Mouse (Mus musculus) MEL (cell line): ENCODE measurements around the gene Gdf1. TPM values are rescaled to one million over a fixed set of nuclear protein-coding genes. Genes with fewer than 3 reads are reported as not detected.

Experiments used
- DNase-seq: peaks from one replicate; pipeline ENCODE4 v3.0.0; 2011; ENCODE audit warnings: low read depth, low spot score
- H3K27ac ChIP-seq: 2 replicates; pipeline ENCODE4 v1.5.1; 2012; ENCODE audit warnings: low read depth, mild to moderate bottlenecking, control low read depth, low read length, moderate library complexity; ENCODE audit not compliant: control insufficient read depth
- H3K27me3 ChIP-seq, 2 experiments: fragments of 150-350 bp in 1 of 2; sonication (generic) in 1 of 2; 2 replicates each; pipeline ENCODE4 v1.6.1; 2012; ENCODE audit warnings: low read length in 2 of 2, mild to moderate bottlenecking in 2 of 2, improper control_type of control experiment in 1 of 2, moderate library complexity in 1 of 2; ENCODE audit not compliant: insufficient read depth in 2 of 2, control insufficient read depth in 1 of 2
- H3K36me3 ChIP-seq, 2 experiments: 2 replicates each; pipeline ENCODE4 v1.6.1; 2012 to 2014; ENCODE audit warnings: low read length in 2 of 2, improper control_type of control experiment in 1 of 2, inconsistent platforms in 1 of 2, mild to moderate bottlenecking in 1 of 2; ENCODE audit not compliant: insufficient read depth in 2 of 2, control insufficient read depth in 1 of 2
- H3K4me1 ChIP-seq, 2 experiments: fragments of 150-350 bp in 1 of 2; sonication (generic) in 1 of 2; 2 replicates each; pipeline ENCODE4 v1.6.1; 2012; ENCODE audit warnings: low read length in 2 of 2, improper control_type of control experiment in 1 of 2, mild to moderate bottlenecking in 1 of 2; ENCODE audit not compliant: insufficient read depth in 2 of 2, control insufficient read depth in 1 of 2
- H3K4me3 ChIP-seq, 2 experiments: fragments of 150-350 bp in 1 of 2; sonication (generic) in 1 of 2; 2 replicates each; pipeline ENCODE4 v1.5.1; 2012; ENCODE audit warnings: low read depth in 2 of 2, low read length in 2 of 2, mild to moderate bottlenecking in 2 of 2, moderate library complexity in 2 of 2, control low read depth in 1 of 2, improper control_type of control experiment in 1 of 2; ENCODE audit not compliant: control insufficient read depth in 1 of 2, insufficient read depth in 1 of 2
- H3K79me2 ChIP-seq: 2 replicates; pipeline ENCODE4 v1.6.1; 2012; ENCODE audit warnings: mild to moderate bottlenecking, low read length, moderate library complexity; ENCODE audit not compliant: control insufficient read depth, poor library complexity, insufficient read depth
- H3K9ac ChIP-seq: 2 replicates; pipeline ENCODE4 v1.6.1; 2012; ENCODE audit warnings: low read depth, mild to moderate bottlenecking, control low read depth, low read length, moderate library complexity; ENCODE audit not compliant: control insufficient read depth, poor library complexity, severe bottlenecking
- H3K9me3 ChIP-seq: fragments of 150-350 bp; sonication (generic); replicated peaks from 2 replicates; pipeline ENCODE4 v1.6.1; 2012; ENCODE audit warnings: mild to moderate bottlenecking, low read length, improper control_type of control experiment, moderate library complexity; ENCODE audit not compliant: insufficient read depth
- CHD1 ChIP-seq: IDR thresholded peaks from 2 replicates; pipeline ENCODE4 v1.6.1; 2012; ENCODE audit warnings: low read depth, mild to moderate bottlenecking, inconsistent platforms, low read length, improper control_type of control experiment
- CHD2 ChIP-seq: IDR thresholded peaks from 2 replicates; pipeline ENCODE4 v1.6.1; 2011; ENCODE audit warnings: low read length, improper control_type of control experiment
- CTCF ChIP-seq, 3 experiments: IDR thresholded peaks in 2 of 3; conservative IDR thresholded peaks in 1 of 3; 2 replicates each; pipeline ENCODE4 v1.5.1; 2011 to 2012; ENCODE audit warnings: low read length in 3 of 3, low read depth in 2 of 3, mild to moderate bottlenecking in 2 of 3, improper control_type of control experiment in 1 of 3, inconsistent platforms in 1 of 3, mixed read lengths in 1 of 3, moderate library complexity in 1 of 3; ENCODE audit not compliant: control insufficient read depth in 1 of 3, insufficient read depth in 1 of 3, poor library complexity in 1 of 3, severe bottlenecking in 1 of 3
- E2F4 ChIP-seq: IDR thresholded peaks from 2 replicates; pipeline ENCODE4 v1.6.1; 2011; ENCODE audit warnings: low read depth, low read length, improper control_type of control experiment, borderline replicate concordance
- EP300 ChIP-seq, 2 experiments: IDR thresholded peaks; 2 replicates each; pipeline ENCODE4 v1.6.1; 2011; ENCODE audit warnings: improper control_type of control experiment in 2 of 2, low read length in 2 of 2, low read depth in 1 of 2, mild to moderate bottlenecking in 1 of 2
- GATA1 ChIP-seq: IDR thresholded peaks from 2 replicates; pipeline ENCODE4 v1.6.1; 2011; ENCODE audit warnings: low read depth, low read length, improper control_type of control experiment
- HCFC1 ChIP-seq: IDR thresholded peaks from 2 replicates; pipeline ENCODE4 v1.6.1; 2012; ENCODE audit warnings: low read depth, mild to moderate bottlenecking, inconsistent platforms, low read length, improper control_type of control experiment, moderate library complexity
- KAT2A ChIP-seq: conservative IDR thresholded peaks from 2 replicates; pipeline ENCODE4 v1.6.1; 2012; ENCODE audit warnings: low read depth, low read length, improper control_type of control experiment, inconsistent platforms
- MAFK ChIP-seq: IDR thresholded peaks from 2 replicates; pipeline ENCODE4 v1.6.1; 2011; ENCODE audit warnings: low read depth, mild to moderate bottlenecking, low read length, improper control_type of control experiment, borderline replicate concordance
- MAX ChIP-seq: IDR thresholded peaks from 2 replicates; pipeline ENCODE4 v1.6.1; 2011; ENCODE audit warnings: low read length, improper control_type of control experiment
- MEF2A ChIP-seq: IDR thresholded peaks from 2 replicates; pipeline ENCODE4 v1.6.1; 2014; ENCODE audit warnings: low read depth, mild to moderate bottlenecking, inconsistent platforms, low read length, improper control_type of control experiment; ENCODE audit not compliant: poor library complexity, insufficient replicate concordance, severe bottlenecking; ENCODE audit errors: extremely low read depth
- MXI1 ChIP-seq: IDR thresholded peaks from 2 replicates; pipeline ENCODE4 v1.6.1; 2011; ENCODE audit warnings: mild to moderate bottlenecking, low read depth, low read length, improper control_type of control experiment
- MYB ChIP-seq: IDR thresholded peaks from 2 replicates; pipeline ENCODE4 v1.6.1; 2011; ENCODE audit warnings: mild to moderate bottlenecking, low read depth, low read length, improper control_type of control experiment
- NELFE ChIP-seq: IDR thresholded peaks from 2 replicates; pipeline ENCODE4 v1.6.1; 2011; ENCODE audit warnings: low read depth, low read length, improper control_type of control experiment
- NRF1 ChIP-seq: IDR thresholded peaks from 2 replicates; pipeline ENCODE4 v1.6.1; 2014; ENCODE audit warnings: low read depth, mild to moderate bottlenecking, inconsistent platforms, low read length, improper control_type of control experiment, moderate library complexity; ENCODE audit not compliant: poor library complexity, insufficient read depth, severe bottlenecking
- POLR2A ChIP-seq, 2 experiments: IDR thresholded peaks; 2 replicates each; pipeline ENCODE4 v1.6.1; 2011 to 2012; ENCODE audit warnings: low read length in 2 of 2, mild to moderate bottlenecking in 2 of 2, control low read depth in 1 of 2, improper control_type of control experiment in 1 of 2, low read depth in 1 of 2, moderate library complexity in 1 of 2; ENCODE audit not compliant: control insufficient read depth in 1 of 2, insufficient read depth in 1 of 2, poor library complexity in 1 of 2
- POLR2AphosphoS2 ChIP-seq: IDR thresholded peaks from 2 replicates; pipeline ENCODE4 v1.6.1; 2011; ENCODE audit warnings: low read length, improper control_type of control experiment
- POLR2AphosphoS5 ChIP-seq: IDR thresholded peaks from 2 replicates; pipeline ENCODE4 v1.6.1; 2012; ENCODE audit warnings: low read depth, borderline replicate concordance, mild to moderate bottlenecking, inconsistent platforms, low read length, moderate library complexity, mixed read lengths
- RAD21 ChIP-seq: IDR thresholded peaks from 2 replicates; pipeline ENCODE4 v1.6.1; 2011; ENCODE audit warnings: mild to moderate bottlenecking, low read depth, low read length, improper control_type of control experiment
- RCOR1 ChIP-seq: IDR thresholded peaks from 2 replicates; pipeline ENCODE4 v1.6.1; 2012; ENCODE audit warnings: low read depth, mild to moderate bottlenecking, inconsistent platforms, low read length, improper control_type of control experiment
- SIN3A ChIP-seq: IDR thresholded peaks from 2 replicates; pipeline ENCODE4 v1.6.1; 2012; ENCODE audit warnings: low read length, improper control_type of control experiment, inconsistent platforms
- SMC3 ChIP-seq: IDR thresholded peaks from 2 replicates; pipeline ENCODE4 v1.6.1; 2011; ENCODE audit warnings: low read depth, low read length, improper control_type of control experiment
- UBTF ChIP-seq: IDR thresholded peaks from 2 replicates; pipeline ENCODE4 v1.6.1; 2012; ENCODE audit warnings: low read depth, mild to moderate bottlenecking, inconsistent platforms, low read length, improper control_type of control experiment, moderate library complexity, borderline replicate concordance; ENCODE audit not compliant: insufficient read depth
- USF2 ChIP-seq, 2 experiments: IDR thresholded peaks; 2 replicates each; pipeline ENCODE4 v1.6.1; 2011 to 2012; ENCODE audit warnings: improper control_type of control experiment in 2 of 2, low read length in 2 of 2, borderline replicate concordance in 1 of 2, inconsistent platforms in 1 of 2, low read depth in 1 of 2, mild to moderate bottlenecking in 1 of 2; ENCODE audit not compliant: insufficient read depth in 1 of 2
- ZNF384 ChIP-seq: IDR thresholded peaks from 2 replicates; pipeline ENCODE4 v1.6.1; 2012; ENCODE audit warnings: low read depth, mild to moderate bottlenecking, inconsistent platforms, low read length, improper control_type of control experiment
- polyA plus RNA-seq, 2 experiments: library from polyadenylated mRNA; stranded (reverse) in 1 of 2; unstranded in 1 of 2; fragments of >175 nt in 1 of 2; fragments of >200 nt in 1 of 2; gene quantifications; 2 replicates each; pipeline versions ENCODE4 v1.2.1 to v1.2.4; 2012; ENCODE audit warnings: low replicate concordance in 2 of 2, low read depth in 1 of 2; ENCODE audit not compliant: insufficient read length in 2 of 2, insufficient read depth in 1 of 2, missing spikeins in 1 of 2
- total RNA-seq: library from RNA; depleted of rRNA; stranded (reverse); fragments of 300-350 nt; gene quantifications from 2 replicates; pipeline ENCODE4 v1.2.3, GENCODE M21; 2012

Gene Gdf1
- total and polyA plus RNA-seq, 3 experiments, result 1.9 to 2.6 TPM; not detected in 1

- Histone ChIP-seq H3K9me3 (no peaks in the 10 kb centered on the region), H3K9ac (no peak overlapping the region), H3K4me3 (no peak overlapping the region), H3K27ac (no peak overlapping the region), H3K4me1 (peaks cover 0 to 10% of the 10 kb centered on the region in 2 experiments; a peak in 3 of 4 replicates), H3K27me3 (no peaks in the 10 kb centered on the region), H3K79me2 (peaks cover 5% of the 10 kb centered on the region; the same call in 1 of the 2 replicates), H3K36me3 (peaks cover 0 to 2% of the 10 kb centered on the region in 2 experiments; a peak in 2 of 4 replicates)
- no peak for TF ChIP-seq RCOR1
- no peak for TF ChIP-seq NELFE
- no peak for TF ChIP-seq MXI1
- no peak for DNase-seq
These were observed 44.3 kb upstream of the Gdf1 start for GRCm38 (mm10) chr8:70285304-70285703.

GRCm38 (mm10) chr8:70286737-70287136 is 42.9 kb upstream of the Gdf1 start:
- no peaks in the 10 kb centered on the region for H3K9me3 ChIP-seq
- H3K4me3 ChIP-seq, result no peak overlapping the region
- TF ChIP-seq SMC3 (peak; percentile 24), CHD2 (no peak), MAFK (no peak), CTCF (IDR thresholded peaks at IDR 0.05 in 2 of 3, conservative IDR thresholded peaks at IDR 0.05 in 1 of 3; ENCODE audit: control insufficient read depth in 1 of 3, insufficient read depth in 1 of 3, low read depth in 2 of 3, low read length in 3 of 3, poor library complexity in 1 of 3, severe bottlenecking in 1 of 3) (peak; percentile 54 to 72 (median 58)), USF2 (IDR thresholded peaks at IDR 0.05; ENCODE audit: borderline replicate concordance in 1 of 2, insufficient read depth in 1 of 2, low read depth in 1 of 2, low read length in 2 of 2) (no peak), POLR2A (IDR thresholded peaks at IDR 0.05; ENCODE audit: control insufficient read depth in 1 of 2, insufficient read depth in 1 of 2, low read depth in 1 of 2, low read length in 2 of 2, poor library complexity in 1 of 2) (no peak), GATA1 (no peak), UBTF (no peak), NELFE (no peak), MEF2A (no peak), RAD21 (peak; percentile 31)
- no peak overlapping the region for H3K9ac ChIP-seq
- no peaks in the 10 kb centered on the region for H3K27me3 ChIP-seq
- peak; percentile 66 for DNase-seq
- no peak overlapping the region for H3K27ac ChIP-seq
- peaks cover 0 to 2% of the 10 kb centered on the region in 2 experiments; a peak in 2 of 4 replicates for H3K36me3 ChIP-seq
- peaks cover 5% of the 10 kb centered on the region; the same call in 1 of the 2 replicates for H3K79me2 ChIP-seq
- peaks cover 0 to 7% of the 10 kb centered on the region in 2 experiments; a peak in 2 of 4 replicates for H3K4me1 ChIP-seq

GRCm38 (mm10) chr8:70293988-70294405 is 35.6 kb upstream of the Gdf1 start:
- H3K27me3 ChIP-seq, result no peaks in the 10 kb centered on the region
- TF ChIP-seq POLR2AphosphoS5 (no peak), E2F4 (no peak), POLR2AphosphoS2 (no peak), NRF1 (no peak), SIN3A (no peak), RCOR1 (no peak), MXI1 (no peak), MAX (no peak), EP300 (IDR thresholded peaks at IDR 0.05; ENCODE audit: low read depth in 1 of 2, low read length in 2 of 2) (no peak), HCFC1 (no peak), ZNF384 (no peak), MYB (no peak), KAT2A (no peak), SMC3 (no peak), RAD21 (no peak), CHD1 (no peak)
- H3K36me3 ChIP-seq, result peaks cover 0 to 3% of the 10 kb centered on the region in 2 experiments; a peak in 2 of 4 replicates
- H3K4me1 ChIP-seq, result no peaks in the 10 kb centered on the region
- no peak overlapping the region for H3K9ac ChIP-seq
- DNase-seq, result no peak
- H3K9me3 ChIP-seq, result no peaks in the 10 kb centered on the region
- no peak overlapping the region for H3K27ac ChIP-seq
- no peak overlapping the region for H3K4me3 ChIP-seq
- no peaks in the 10 kb centered on the region for H3K79me2 ChIP-seq
